Mouse (Mus musculus): Measurements from ENCODE around the gene Eif4h. TPM values are rescaled to one million over a fixed set of nuclear protein-coding genes. Genes with fewer than 3 reads are reported as not detected.

Eif4h gene
- polyA plus RNA-seq, 1 experiment from 2014 or later = 551 TPM

GRCm38 (mm10) chr5:134611810-134612521 lies 27.3 kb downstream of the Eif4h start:
- no peaks in the 10 kb centered on the region for H3K4me1 ChIP-seq (ENCODE audit: control insufficient read depth, insufficient read depth, low read length)
- DNase-seq (ENCODE audit: low spot score) (no peak), ATAC-seq (ENCODE audit: insufficient number of reproducible peaks, low FRiP score, low TSS enrichment, low read depth) (no peak)
- no peak overlapping the region for H3K4me2 ChIP-seq (ENCODE audit: low read depth, severe bottlenecking)
- H3K27me3 ChIP-seq (ENCODE audit: control insufficient read depth, insufficient read depth, low read length) = no peaks in the 10 kb centered on the region
- no peaks in the 10 kb centered on the region for H3K36me3 ChIP-seq (ENCODE audit: control insufficient read depth, insufficient read depth, low read length)
- WGBS = 67% methylated on average over 8 of the region's 8 CpGs
- no peak overlapping the region for H3K27ac ChIP-seq (replicated peaks; ENCODE audit: low read depth, low read length)
- no peak overlapping the region for H3K9ac ChIP-seq (ENCODE audit: low read length)
- no peak overlapping the region for H3K4me3 ChIP-seq (ENCODE audit: low read depth, low read length)
- H3K9me3 ChIP-seq (ENCODE audit: control insufficient read depth, low read length) = no peaks in the 10 kb centered on the region

GRCm38 (mm10) chr5:134609916-134610643 lies 29.2 kb downstream of the Eif4h start:
- WGBS = 85% methylated on average over 12 of the region's 12 CpGs
- Histone ChIP-seq H3K9ac (ENCODE audit: low read length) (no peak overlapping the region), H3K4me3 (ENCODE audit: low read depth, low read length) (no peak overlapping the region), H3K27ac (replicated peaks; ENCODE audit: low read depth, low read length) (no peak overlapping the region), H3K9me3 (ENCODE audit: control insufficient read depth, low read length) (no peaks in the 10 kb centered on the region), H3K36me3 (ENCODE audit: control insufficient read depth, insufficient read depth, low read length) (no peaks in the 10 kb centered on the region), H3K4me2 (ENCODE audit: low read depth, severe bottlenecking) (no peak overlapping the region), H3K4me1 (ENCODE audit: control insufficient read depth, insufficient read depth, low read length) (no peaks in the 10 kb centered on the region), H3K27me3 (ENCODE audit: control insufficient read depth, insufficient read depth, low read length) (no peaks in the 10 kb centered on the region)
- DNase-seq (ENCODE audit: low spot score) (no peak), ATAC-seq (ENCODE audit: insufficient number of reproducible peaks, low FRiP score, low TSS enrichment, low read depth) (no peak)

- no peak for DNase-seq (ENCODE audit: low spot score)
- Histone ChIP-seq H3K4me1 (ENCODE audit: control insufficient read depth, insufficient read depth, low read length) (no peaks in the 10 kb centered on the region), H3K9me3 (ENCODE audit: control insufficient read depth, low read length) (no peaks in the 10 kb centered on the region), H3K27ac (replicated peaks; ENCODE audit: low read depth, low read length) (no peak overlapping the region), H3K9ac (ENCODE audit: low read length) (no peak overlapping the region), H3K36me3 (ENCODE audit: control insufficient read depth, insufficient read depth, low read length) (no peaks in the 10 kb centered on the region), H3K4me3 (ENCODE audit: low read depth, low read length) (no peak overlapping the region), H3K27me3 (ENCODE audit: control insufficient read depth, insufficient read depth, low read length) (no peaks in the 10 kb centered on the region), H3K4me2 (ENCODE audit: low read depth, severe bottlenecking) (no peak overlapping the region)
- no peak for ATAC-seq (ENCODE audit: insufficient number of reproducible peaks, low FRiP score, low TSS enrichment, low read depth)
- 72% methylated on average over 5 of the region's 5 CpGs for WGBS
Observed at GRCm38 (mm10) chr5:134607121-134607520, 32.2 kb downstream of the Eif4h start.

GRCm38 (mm10) chr5:134606314-134606713 lies 33.0 kb downstream of the Eif4h start:
- no peak overlapping the region for H3K4me2 ChIP-seq (ENCODE audit: low read depth, severe bottlenecking)
- no peaks in the 10 kb centered on the region for H3K9me3 ChIP-seq (ENCODE audit: control insufficient read depth, low read length)
- no peaks in the 10 kb centered on the region for H3K27me3 ChIP-seq (ENCODE audit: control insufficient read depth, insufficient read depth, low read length)
- H3K4me1 ChIP-seq (ENCODE audit: control insufficient read depth, insufficient read depth, low read length) = no peaks in the 10 kb centered on the region
- DNase-seq (ENCODE audit: low spot score) = no peak
- H3K36me3 ChIP-seq (ENCODE audit: control insufficient read depth, insufficient read depth, low read length) = no peaks in the 10 kb centered on the region
- no peak overlapping the region for H3K4me3 ChIP-seq (ENCODE audit: low read depth, low read length)
- ATAC-seq (ENCODE audit: insufficient number of reproducible peaks, low FRiP score, low TSS enrichment, low read depth) = no peak
- H3K27ac ChIP-seq (replicated peaks; ENCODE audit: low read depth, low read length) = no peak overlapping the region
- H3K9ac ChIP-seq (ENCODE audit: low read length) = no peak overlapping the region

DNA sequence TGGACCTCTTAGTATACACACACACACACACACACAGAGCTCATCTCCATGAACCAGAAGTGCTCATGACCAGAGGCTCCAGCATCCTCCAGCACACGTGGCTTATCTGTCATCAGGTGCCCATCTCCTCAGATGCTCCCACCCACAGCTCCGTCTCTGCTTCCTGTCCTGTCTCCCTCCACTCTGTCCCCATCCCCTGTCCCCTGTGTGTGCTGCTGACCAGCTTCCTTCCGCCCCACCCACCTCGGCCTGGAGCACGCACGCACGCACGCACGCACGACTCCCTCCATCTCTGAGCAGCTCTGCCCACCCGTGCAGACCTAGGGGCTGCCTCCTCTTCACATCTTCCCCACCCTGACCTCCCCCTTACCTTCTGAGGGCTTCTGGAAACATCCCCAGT lies 34.9 kb downstream of the Eif4h start:
- no peak for DNase-seq (ENCODE audit: low spot score)
- Histone ChIP-seq H3K27me3 (ENCODE audit: control insufficient read depth, insufficient read depth, low read length) (no peaks in the 10 kb centered on the region), H3K4me1 (ENCODE audit: control insufficient read depth, insufficient read depth, low read length) (0 out of 2 replicates have a peak, but pooled peaks cover 4% of the 10 kb centered on the region), H3K9me3 (ENCODE audit: control insufficient read depth, low read length) (no peaks in the 10 kb centered on the region), H3K36me3 (ENCODE audit: control insufficient read depth, insufficient read depth, low read length) (no peaks in the 10 kb centered on the region), H3K4me2 (ENCODE audit: low read depth, severe bottlenecking) (no peak overlapping the region), H3K4me3 (ENCODE audit: low read depth, low read length) (no peak overlapping the region), H3K27ac (replicated peaks; ENCODE audit: low read depth, low read length) (no peak overlapping the region), H3K9ac (ENCODE audit: low read length) (no peak overlapping the region)
- no peak for ATAC-seq (ENCODE audit: insufficient number of reproducible peaks, low FRiP score, low TSS enrichment, low read depth)
- 86% methylated on average over 11 of the region's 11 CpGs for WGBS

- Histone ChIP-seq H3K27ac (replicated peaks; ENCODE audit: low read depth, low read length) (no peak overlapping the region), H3K4me2 (ENCODE audit: low read depth, severe bottlenecking) (no peak overlapping the region), H3K27me3 (ENCODE audit: control insufficient read depth, insufficient read depth, low read length) (no peaks in the 10 kb centered on the region), H3K9me3 (ENCODE audit: control insufficient read depth, low read length) (no peaks in the 10 kb centered on the region), H3K9ac (ENCODE audit: low read length) (no peak overlapping the region), H3K4me3 (ENCODE audit: low read depth, low read length) (no peak overlapping the region), H3K36me3 (ENCODE audit: control insufficient read depth, insufficient read depth, low read length) (peaks cover 46% of the 10 kb centered on the region), H3K4me1 (ENCODE audit: control insufficient read depth, insufficient read depth, low read length) (0 out of 2 replicates have a peak, but pooled peaks cover 4% of the 10 kb centered on the region)
- ATAC-seq (ENCODE audit: insufficient number of reproducible peaks, low FRiP score, low TSS enrichment, low read depth) (no peak), DNase-seq (ENCODE audit: low spot score) (no peak)
- 95% methylated on average over 10 of the region's 10 CpGs for WGBS
Observed at GRCm38 (mm10) chr5:134597711-134598110, 41.6 kb downstream of the Eif4h start.

GRCm38 (mm10) chr5:134593093-134593492 lies 46.2 kb downstream of the Eif4h start:
- Histone ChIP-seq H3K9ac (ENCODE audit: low read length) (no peak overlapping the region), H3K4me1 (ENCODE audit: control insufficient read depth, insufficient read depth, low read length) (no peaks in the 10 kb centered on the region), H3K27ac (replicated peaks; ENCODE audit: low read depth, low read length) (no peak overlapping the region), H3K27me3 (ENCODE audit: control insufficient read depth, insufficient read depth, low read length) (no peaks in the 10 kb centered on the region), H3K4me3 (ENCODE audit: low read depth, low read length) (no peak overlapping the region), H3K4me2 (ENCODE audit: low read depth, severe bottlenecking) (no peak overlapping the region), H3K36me3 (ENCODE audit: control insufficient read depth, insufficient read depth, low read length) (peaks cover 59% of the 10 kb centered on the region), H3K9me3 (ENCODE audit: control insufficient read depth, low read length) (no peaks in the 10 kb centered on the region)
- no peak for DNase-seq (ENCODE audit: low spot score)
- 84% methylated on average over 9 of the region's 9 CpGs for WGBS
- no peak for ATAC-seq (ENCODE audit: insufficient number of reproducible peaks, low FRiP score, low TSS enrichment, low read depth)

DNA sequence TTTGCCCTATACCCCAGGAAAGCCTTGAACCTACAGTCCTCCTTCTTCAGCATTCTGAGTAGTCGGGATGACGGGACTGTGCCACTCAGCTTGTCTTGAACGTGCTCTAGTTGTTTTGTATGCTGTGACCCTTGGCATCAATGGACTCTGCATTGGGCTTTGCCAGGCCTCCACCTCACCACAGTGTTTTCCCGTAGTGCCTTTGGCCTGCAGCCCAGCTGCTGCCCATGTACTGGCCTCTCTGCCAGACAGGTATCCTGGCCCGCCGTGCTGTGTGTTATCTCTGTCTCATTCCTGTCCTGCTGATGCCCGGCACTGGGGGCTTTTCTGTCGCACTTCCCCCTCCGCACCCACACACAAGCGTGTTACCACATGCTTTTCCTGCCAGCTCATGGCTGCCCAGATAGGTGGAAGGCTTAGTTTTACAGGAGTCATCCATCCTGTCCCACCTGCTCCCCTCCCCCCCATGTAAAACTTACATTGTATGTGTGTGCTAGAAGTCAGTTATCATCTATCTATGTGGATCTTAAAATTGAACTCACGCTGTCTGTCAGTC lies 47.2 kb downstream of the Eif4h start:
- no peaks in the 10 kb centered on the region for H3K9me3 ChIP-seq (ENCODE audit: control insufficient read depth, low read length)
- no peak overlapping the region for H3K9ac ChIP-seq (ENCODE audit: low read length)
- no peak overlapping the region for H3K4me2 ChIP-seq (ENCODE audit: low read depth, severe bottlenecking)
- no peak overlapping the region for H3K4me3 ChIP-seq (ENCODE audit: low read depth, low read length)
- H3K4me1 ChIP-seq (ENCODE audit: control insufficient read depth, insufficient read depth, low read length) = no peaks in the 10 kb centered on the region
- peaks cover 50% of the 10 kb centered on the region for H3K36me3 ChIP-seq (ENCODE audit: control insufficient read depth, insufficient read depth, low read length)
- ATAC-seq (ENCODE audit: insufficient number of reproducible peaks, low FRiP score, low TSS enrichment, low read depth) (no peak), DNase-seq (ENCODE audit: low spot score) (no peak)
- H3K27me3 ChIP-seq (ENCODE audit: control insufficient read depth, insufficient read depth, low read length) = no peaks in the 10 kb centered on the region
- WGBS = 91% methylated on average over 11 of the region's 11 CpGs
- no peak overlapping the region for H3K27ac ChIP-seq (replicated peaks; ENCODE audit: low read depth, low read length)
